Mouse (Mus musculus) hematopoietic multipotent progenitor cell, adult 10-12 weeks (in vitro differentiated cells): ENCODE measurements around the gene Slc25a18. TPM values are rescaled to one million over a fixed set of nuclear protein-coding genes. Genes with fewer than 3 reads are reported as not detected.

Experiments
- polyA plus RNA-seq: library from polyadenylated mRNA; stranded (reverse); fragments of >175 nt; gene quantifications from 2 replicates; pipeline ENCODE4 v1.2.3, GENCODE M21; 2012; ENCODE audit warnings: low replicate concordance

Gene Slc25a18
- polyA plus RNA-seq = 0.29 and 0.46 TPM in 2 replicates

DNA sequence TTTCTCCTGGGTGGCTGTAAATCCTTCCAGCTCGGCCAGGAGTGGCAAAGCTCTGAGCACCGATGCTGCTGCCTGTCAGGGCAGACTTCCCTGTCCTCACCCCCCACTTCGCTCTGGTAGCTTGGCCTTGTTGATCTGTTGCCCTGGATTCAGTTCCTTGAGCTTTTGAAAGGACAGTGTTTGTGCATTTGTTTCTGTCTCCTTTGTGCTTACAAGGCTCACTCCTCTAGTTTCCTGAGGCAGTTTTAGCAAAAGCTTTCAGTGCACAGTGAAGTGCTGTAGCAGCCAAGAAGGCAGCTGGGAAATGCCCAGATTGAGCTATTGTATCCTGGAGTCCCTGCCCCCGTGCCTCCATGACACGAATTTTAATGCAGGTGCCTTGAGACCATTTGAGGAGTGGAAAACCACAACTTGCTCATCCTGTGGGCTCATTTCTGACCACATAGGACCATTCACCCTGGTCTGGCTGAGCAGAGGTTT is at the start of gene Slc25a18:
TSS of gene Slc25a18 (plus strand) at position 430 of the 480 bp plus-strand sequence.

DNA sequence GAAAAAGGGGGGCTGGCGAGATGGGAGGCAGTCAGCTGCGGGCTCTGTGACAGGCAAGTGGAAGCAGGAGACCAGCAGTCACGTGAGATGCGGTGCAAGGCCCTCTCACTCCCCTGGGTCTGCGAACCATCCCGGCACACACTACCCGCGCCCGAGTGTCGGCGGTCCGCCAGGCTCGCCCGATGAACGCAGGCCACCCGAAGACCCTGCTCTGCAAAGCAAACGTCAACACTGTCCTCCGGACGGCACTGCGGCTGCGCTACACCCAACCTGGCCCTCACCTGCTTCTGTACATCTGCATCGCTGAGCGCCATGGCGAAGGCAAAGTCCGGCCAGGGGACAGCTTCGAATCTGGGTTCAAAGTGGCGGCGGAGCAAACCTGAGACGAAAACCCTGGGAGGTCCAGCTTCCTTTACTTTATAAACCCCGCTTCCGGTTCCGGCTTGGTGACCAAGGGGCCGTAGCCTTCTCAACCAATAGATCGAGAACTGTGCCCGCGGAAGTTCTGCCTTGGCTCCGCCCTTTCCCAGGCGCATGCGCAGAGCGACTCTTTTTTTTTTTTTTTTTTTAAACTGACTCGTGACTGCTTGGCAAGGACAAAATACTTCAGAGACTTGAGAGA is 49.0 kb downstream of the Slc25a18 start, which contains the start of gene Atp6v1e1:
TSS of gene Atp6v1e1 (minus strand) at position 487 of the 622 bp plus-strand sequence.

DNA sequence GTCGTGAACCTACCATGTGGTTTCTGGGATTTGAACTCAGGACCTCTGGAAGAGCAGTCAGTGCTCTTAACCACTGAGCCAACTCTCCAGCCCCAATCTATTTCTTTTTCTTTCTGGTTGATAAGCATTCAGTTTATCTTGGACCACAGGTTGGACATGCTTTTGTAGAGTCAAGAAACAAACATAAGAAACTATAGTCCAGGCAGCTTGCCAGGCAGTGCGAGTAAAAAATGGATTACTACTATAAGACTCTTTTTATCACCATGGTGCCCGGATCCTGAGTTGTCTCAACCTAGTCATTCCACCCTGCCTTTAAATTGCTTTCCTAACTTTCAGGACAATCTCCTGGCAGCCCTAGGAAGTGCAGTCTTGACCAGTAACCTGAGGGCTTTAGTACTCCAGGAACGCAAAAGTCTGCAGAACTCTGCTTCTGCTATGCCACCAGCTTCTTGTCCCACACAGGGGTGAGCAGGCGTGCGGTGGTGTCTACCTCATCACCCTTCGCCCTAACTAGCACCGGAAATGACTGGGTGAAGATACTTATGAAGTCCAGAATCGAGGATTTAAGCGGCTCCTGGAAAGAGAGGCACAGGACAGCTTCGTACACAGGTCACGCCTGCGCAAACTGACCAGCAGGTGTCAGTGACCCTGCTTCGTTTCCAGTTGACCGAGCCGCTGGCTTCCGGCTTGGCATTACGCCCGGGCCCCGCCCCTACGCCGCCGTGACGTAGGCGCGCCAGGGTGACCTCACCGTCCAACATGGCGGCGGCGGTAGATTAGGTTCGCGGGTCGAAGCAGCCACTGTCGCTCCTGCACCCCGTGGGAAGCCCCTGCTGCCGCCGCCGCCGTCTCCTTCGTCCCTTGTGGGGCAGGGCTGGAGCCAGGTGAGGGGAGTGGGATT is 62.3 kb downstream of the Slc25a18 start, which contains the start of gene Bcl2l13:
TSS of gene Bcl2l13 (plus strand) at position 739 of the 901 bp plus-strand sequence.

Other genes starting within 250 kb of the Slc25a18 start
- gene Hdhd5, start 242.3 kb upstream of the Slc25a18 start, polyA plus RNA-seq = 12.1 and 13.4 TPM in 2 replicates
- gene Cecr2, start 107.2 kb upstream of the Slc25a18 start, polyA plus RNA-seq = 30.2 and 44.4 TPM in 2 replicates
- gene Atp6v1e1, start 49.2 kb downstream of the Slc25a18 start, polyA plus RNA-seq = 14.9 and 46.3 TPM in 2 replicates
- 167 and 251 TPM in 2 replicates for gene Bcl2l13, start 62.6 kb downstream of the Slc25a18 start, polyA plus RNA-seq
- 12.6 and 16.2 TPM in 2 replicates for gene Bid, start 143.3 kb downstream of the Slc25a18 start, polyA plus RNA-seq